Mouse (Mus musculus): ENCODE data around the gene Washc4. TPM values are rescaled to one million over a fixed set of nuclear protein-coding genes. Genes with fewer than 3 reads are reported as not detected.

Gene Washc4
- total RNA-seq, 1 experiment from 2014 or later: 57.4 TPM

DNA sequence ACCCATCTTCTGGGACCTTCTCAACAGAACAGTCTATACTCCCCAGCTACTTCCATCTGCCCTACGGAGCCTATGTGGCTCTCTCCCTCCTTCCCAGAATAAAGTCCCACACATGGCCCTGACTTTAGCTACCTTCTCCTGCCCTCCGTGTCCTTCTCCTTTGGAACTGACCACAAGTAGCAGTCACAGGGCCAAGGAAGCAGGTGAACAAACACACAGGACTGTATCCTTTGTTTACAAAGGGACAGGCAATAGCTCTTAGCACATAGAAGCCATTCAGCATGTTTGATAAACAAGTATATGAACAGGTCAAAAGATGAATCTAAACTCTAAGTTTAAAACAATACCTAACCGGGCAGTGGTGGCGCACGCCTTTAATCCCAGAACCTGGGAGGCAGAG is 86.3 kb downstream of the Washc4 start:
- ATAC-seq (replicated peaks; ENCODE audit: insufficient number of reproducible peaks, low FRiP score, low TSS enrichment, poor library complexity, severe bottlenecking): no peak

- ATAC-seq (replicated peaks; ENCODE audit: insufficient number of reproducible peaks, low FRiP score, low TSS enrichment, poor library complexity, severe bottlenecking): no peak
Observed at GRCm38 (mm10) chr10:83630899-83631298, 87.3 kb downstream of the Washc4 start.

DNA sequence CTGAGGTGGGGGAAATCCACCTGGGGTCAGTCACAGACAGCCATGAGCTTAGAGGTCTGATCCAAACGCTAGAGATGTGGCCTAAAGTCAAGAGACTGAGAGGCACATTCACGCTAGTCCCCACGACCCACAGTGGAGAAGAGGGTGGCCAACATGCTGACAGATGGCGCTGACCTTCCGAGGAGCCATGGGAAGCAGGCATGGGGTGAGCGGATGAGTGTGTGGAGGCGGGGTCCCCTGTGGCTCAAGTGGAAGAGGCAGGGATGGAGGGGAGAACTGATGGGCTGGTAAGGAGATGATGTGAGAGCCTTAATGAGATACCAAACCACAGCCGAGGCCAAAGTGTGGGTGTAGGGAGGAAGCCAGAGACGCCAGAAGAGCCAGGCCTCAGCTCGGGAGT is 88.2 kb downstream of the Washc4 start:
- ATAC-seq (replicated peaks; ENCODE audit: insufficient number of reproducible peaks, low FRiP score, low TSS enrichment, poor library complexity, severe bottlenecking): no peak

DNA sequence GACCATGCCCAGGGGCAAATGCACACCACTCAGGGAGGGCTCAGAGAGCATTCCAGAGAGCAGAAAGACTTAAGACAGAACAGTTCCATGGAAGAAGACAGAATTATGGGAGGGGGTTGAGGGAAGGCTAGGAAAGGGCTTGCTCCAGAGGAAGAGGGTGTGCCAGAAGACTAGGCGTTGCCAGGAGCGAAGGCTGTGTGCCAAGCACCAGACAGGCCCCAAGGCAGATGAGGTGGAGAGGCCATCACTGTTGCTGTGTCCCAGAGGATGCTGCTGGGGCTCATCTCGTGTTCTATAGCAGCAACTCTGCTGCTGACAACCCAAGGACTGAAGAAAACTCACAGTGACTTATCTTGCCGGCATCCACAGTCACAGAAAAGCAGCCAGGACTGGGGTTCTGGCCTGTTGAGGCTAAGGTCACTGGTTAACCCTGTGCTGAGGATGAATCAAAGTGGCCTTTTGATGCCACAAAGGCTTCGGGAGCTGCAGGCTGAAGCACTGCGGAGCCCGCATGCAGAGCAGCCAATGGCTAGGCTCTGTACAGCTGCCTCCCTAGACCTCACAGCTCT is 89.3 kb downstream of the Washc4 start:
- ATAC-seq (replicated peaks; ENCODE audit: insufficient number of reproducible peaks, low FRiP score, low TSS enrichment, poor library complexity, severe bottlenecking): no peak

GRCm38 (mm10) chr10:83634461-83634860 is 90.9 kb downstream of the Washc4 start:
- ATAC-seq (replicated peaks; ENCODE audit: insufficient number of reproducible peaks, low FRiP score, low TSS enrichment, poor library complexity, severe bottlenecking): no peak

DNA sequence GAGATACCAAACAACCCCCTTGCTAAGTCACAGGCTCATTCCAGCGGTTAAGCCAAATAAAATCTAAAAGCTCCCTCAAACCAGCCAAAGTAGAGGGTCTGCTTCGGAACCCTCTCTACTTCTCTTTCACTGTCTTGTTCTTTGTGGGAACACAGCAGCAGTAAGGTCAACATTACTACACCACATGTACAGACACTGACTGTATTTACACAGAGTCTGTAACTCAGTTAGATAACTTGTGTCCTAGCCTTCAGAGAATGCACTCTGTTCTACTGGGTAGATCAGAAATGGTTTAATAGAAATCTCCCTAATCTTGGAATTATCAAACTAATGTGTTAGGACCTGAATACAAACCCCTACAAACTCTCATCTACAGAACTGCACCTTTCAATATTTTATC is 92.6 kb downstream of the Washc4 start:
- ATAC-seq (replicated peaks; ENCODE audit: insufficient number of reproducible peaks, low FRiP score, low TSS enrichment, poor library complexity, severe bottlenecking): no peak

DNA sequence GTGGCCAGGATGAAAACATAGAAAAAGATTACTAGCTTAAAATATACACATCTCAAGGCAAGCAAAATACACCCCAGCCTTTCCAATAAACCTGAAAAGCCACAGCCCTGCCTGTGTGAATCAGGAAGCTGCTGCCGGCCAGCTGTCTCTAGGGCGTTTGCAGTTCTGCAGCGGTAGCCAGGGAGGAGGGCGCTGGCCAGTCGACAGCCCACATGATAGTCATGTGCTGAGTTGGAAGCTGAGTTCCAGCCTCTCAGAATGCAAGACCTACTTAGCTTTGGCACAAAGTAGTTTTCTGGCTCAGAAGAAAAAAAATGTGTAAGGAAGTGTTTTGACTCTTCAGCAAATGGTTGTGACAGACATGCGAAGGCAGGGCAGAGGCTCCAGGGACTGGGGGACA is 93.7 kb downstream of the Washc4 start:
- no peak; the same call in 1 of the 2 replicates for ATAC-seq (replicated peaks; ENCODE audit: insufficient number of reproducible peaks, low FRiP score, low TSS enrichment, poor library complexity, severe bottlenecking)

DNA sequence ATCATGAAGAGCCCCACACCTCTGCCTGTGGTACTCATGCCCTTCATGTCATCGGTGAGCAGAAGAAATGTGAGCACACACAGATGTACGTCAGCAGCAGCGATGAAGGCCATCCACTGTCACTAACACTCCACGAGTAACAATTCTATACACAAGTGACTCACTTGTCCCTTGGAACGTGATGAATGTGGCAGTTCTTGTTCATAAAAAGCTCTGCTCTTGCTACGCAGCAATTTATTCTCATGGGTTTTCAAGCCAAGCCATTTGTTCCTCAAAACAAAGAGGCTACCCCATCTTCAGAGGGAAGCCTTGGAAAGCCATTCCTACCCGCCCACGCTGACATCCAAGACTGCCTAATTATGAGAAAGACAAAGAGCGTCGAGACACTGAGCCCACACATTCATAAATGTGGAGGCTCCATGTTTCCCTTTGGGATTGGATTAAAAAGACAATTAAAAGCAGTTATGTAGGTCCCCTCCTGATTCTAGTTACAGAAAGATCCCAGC is 96.4 kb downstream of the Washc4 start:
- ATAC-seq (replicated peaks; ENCODE audit: insufficient number of reproducible peaks, low FRiP score, low TSS enrichment, poor library complexity, severe bottlenecking): no peak

- no peak for ATAC-seq (replicated peaks; ENCODE audit: insufficient number of reproducible peaks, low FRiP score, low TSS enrichment, poor library complexity, severe bottlenecking)
Observed at GRCm38 (mm10) chr10:83641641-83642040, 98.1 kb downstream of the Washc4 start.

GRCm38 (mm10) chr10:83644167-83644566 is 100.6 kb downstream of the Washc4 start:
- no peak for ATAC-seq (replicated peaks; ENCODE audit: insufficient number of reproducible peaks, low FRiP score, low TSS enrichment, poor library complexity, severe bottlenecking)

GRCm38 (mm10) chr10:83644865-83645715 is 101.5 kb downstream of the Washc4 start:
- ATAC-seq (replicated peaks; ENCODE audit: insufficient number of reproducible peaks, low FRiP score, low TSS enrichment, poor library complexity, severe bottlenecking): no peak

- ATAC-seq (replicated peaks; ENCODE audit: insufficient number of reproducible peaks, low FRiP score, low TSS enrichment, poor library complexity, severe bottlenecking): no peak
Observed at GRCm38 (mm10) chr10:83645716-83645990, 102.1 kb downstream of the Washc4 start.

Other genes starting within 250 kb of the Washc4 start
- 5.1 to 21.2 TPM (median 7.0 TPM) in 3 replicates for gene Slc41a2, start 205.9 kb upstream of the Washc4 start, total RNA-seq (2017)
- gene D10Wsu102e, start 183.5 kb upstream of the Washc4 start, total RNA-seq (2017): 1.0 to 1.8 TPM (median 1.1 TPM) in 3 replicates
- 0.10 TPM in 1 of 3 replicates, not detected in the others for gene Aldh1l2, start 9.6 kb upstream of the Washc4 start, total RNA-seq (2017)
- gene Appl2, start 105.0 kb downstream of the Washc4 start, total RNA-seq (2017): 67.6 to 78.1 TPM (median 77.7 TPM) in 3 replicates
- not detected in 3 replicates for gene 1500009L16Rik, start 179.1 kb downstream of the Washc4 start, total RNA-seq (2017)